Mouse (Mus musculus): Measurements from ENCODE around the gene Hook2.

Hook2 gene

GRCm38 (mm10) chr8:84990349-84990748 lies at the start of gene Hook2:
TSS of gene Hook2 (plus strand) at chr8:84990603.
- peak; percentile 97 for DNase-seq (ENCODE audit: low read depth, low spot score)

GRCm38 (mm10) chr8:84943699-84944098 lies 46.7 kb upstream of the Hook2 start:
- no peak for DNase-seq (ENCODE audit: low read depth, low spot score)

- DNase-seq (ENCODE audit: low read depth, low spot score), result peak; percentile 66
These were observed 45.8 kb upstream of the Hook2 start for GRCm38 (mm10) chr8:84944478-84945160.

GRCm38 (mm10) chr8:84945235-84945632 lies 45.2 kb upstream of the Hook2 start:
- no peak for DNase-seq (ENCODE audit: low read depth, low spot score)

GRCm38 (mm10) chr8:84945633-84946527 lies 44.5 kb upstream of the Hook2 start:
- DNase-seq (ENCODE audit: low read depth, low spot score), result no peak

GRCm38 (mm10) chr8:84946528-84947240 lies 43.7 kb upstream of the Hook2 start, which contains the start of gene Rtbdn:
TSS of gene Rtbdn (plus strand) at chr8:84946991.
- no peak for DNase-seq (ENCODE audit: low read depth, low spot score)

- no peak for DNase-seq (ENCODE audit: low read depth, low spot score)
These were observed 43.2 kb upstream of the Hook2 start for GRCm38 (mm10) chr8:84947241-84947545.

GRCm38 (mm10) chr8:84949753-84950152 lies 40.6 kb upstream of the Hook2 start:
- DNase-seq (ENCODE audit: low read depth, low spot score), result no peak

GRCm38 (mm10) chr8:84952612-84953255 lies 37.7 kb upstream of the Hook2 start:
- no peak for DNase-seq (ENCODE audit: low read depth, low spot score)

- DNase-seq (ENCODE audit: low read depth, low spot score), result peak; percentile 78
These were observed 33.6 kb upstream of the Hook2 start for GRCm38 (mm10) chr8:84956768-84957167.

GRCm38 (mm10) chr8:84959811-84960210 lies 30.6 kb upstream of the Hook2 start:
- no peak for DNase-seq (ENCODE audit: low read depth, low spot score)

- no peak for DNase-seq (ENCODE audit: low read depth, low spot score)
These were observed 26.5 kb upstream of the Hook2 start for GRCm38 (mm10) chr8:84963952-84964351.

GRCm38 (mm10) chr8:84965731-84966291 lies 24.6 kb upstream of the Hook2 start:
- no peak for DNase-seq (ENCODE audit: low read depth, low spot score)

GRCm38 (mm10) chr8:84966603-84967002 lies 23.8 kb upstream of the Hook2 start:
- no peak for DNase-seq (ENCODE audit: low read depth, low spot score)

GRCm38 (mm10) chr8:84967532-84968304 lies 22.7 kb upstream of the Hook2 start:
- DNase-seq (ENCODE audit: low read depth, low spot score), result no peak

- DNase-seq (ENCODE audit: low read depth, low spot score), result no peak
These were observed 21.8 kb upstream of the Hook2 start for GRCm38 (mm10) chr8:84968650-84969049.

GRCm38 (mm10) chr8:84969241-84970134 lies 20.9 kb upstream of the Hook2 start, which contains the start of the genes Gm49661, Prdx2 and Rnaseh2a:
TSS of gene Gm49661 (minus strand) at chr8:84969433.
TSS of gene Prdx2 (plus strand) at chr8:84969587.
TSS of gene Rnaseh2a (minus strand) at chr8:84969767.
- no peak for DNase-seq (ENCODE audit: low read depth, low spot score)

GRCm38 (mm10) chr8:84970135-84970790 lies 20.1 kb upstream of the Hook2 start:
- DNase-seq (ENCODE audit: low read depth, low spot score), result no peak

- DNase-seq (ENCODE audit: low read depth, low spot score), result no peak
These were observed 19.5 kb upstream of the Hook2 start for GRCm38 (mm10) chr8:84970913-84971312.
